Mouse (Mus musculus) embryonic facial prominence, embryonic 11.5 days (tissue): ENCODE results near the gene Eef1a2. TPM values are rescaled to one million over a fixed set of nuclear protein-coding genes. Genes with fewer than 3 reads are reported as not detected.

Experiments used
- ATAC-seq: fragments of 200-750 bp; cut with Nextera tagmentation; replicated peaks from 2 replicates; pipeline ENCODE4 v1.8.0; 2017; ENCODE audit warnings: low read depth; ENCODE audit not compliant: insufficient number of reproducible peaks, low FRiP score, low TSS enrichment
- DNase-seq: peaks from one replicate; pipeline ENCODE4 v3.0.0-alpha.2; 2015; ENCODE audit warnings: low spot score
- H3K27ac ChIP-seq: fragments of 300-500 bp; sonication (generic); replicated peaks from 2 replicates; pipeline ENCODE4 v1.5.1; 2014; ENCODE audit warnings: mild to moderate bottlenecking, low read depth, low read length, control low read depth
- H3K27me3 ChIP-seq: fragments of 300-500 bp; sonication (generic); 2 replicates; pipeline ENCODE4 v1.6.1; 2014; ENCODE audit warnings: mild to moderate bottlenecking, low read length, moderate library complexity, mixed read lengths; ENCODE audit not compliant: control insufficient read depth, insufficient read depth
- H3K36me3 ChIP-seq: fragments of 300-500 bp; sonication (generic); replicated peaks from 2 replicates; pipeline ENCODE4 v1.6.1; 2014; ENCODE audit warnings: low read depth, mild to moderate bottlenecking, low read length, moderate library complexity, mixed read lengths; ENCODE audit not compliant: control insufficient read depth, insufficient read depth
- H3K4me1 ChIP-seq: fragments of 300-500 bp; sonication (generic); 2 replicates; pipeline ENCODE4 v1.6.1; 2014; ENCODE audit warnings: low read length, mixed read lengths; ENCODE audit not compliant: control insufficient read depth, insufficient read depth
- H3K4me2 ChIP-seq: fragments of 300-500 bp; sonication (generic); 2 replicates; pipeline ENCODE4 v1.6.1; 2014; ENCODE audit warnings: low read depth, mild to moderate bottlenecking, control low read depth, low read length, moderate library complexity
- H3K4me3 ChIP-seq: fragments of 300-500 bp; sonication (generic); 2 replicates; pipeline ENCODE4 v1.5.1; 2014; ENCODE audit warnings: low read depth, low read length, control low read depth
- H3K9ac ChIP-seq: fragments of 300-500 bp; sonication (generic); replicated peaks from 2 replicates; pipeline ENCODE4 v1.6.1; 2014; ENCODE audit warnings: mild to moderate bottlenecking, control low read depth, low read length
- H3K9me3 ChIP-seq: fragments of 300-500 bp; sonication (generic); replicated peaks from 2 replicates; pipeline ENCODE4 v1.6.1; 2016; ENCODE audit warnings: mild to moderate bottlenecking, low read length, inconsistent platforms, mixed read lengths; ENCODE audit not compliant: control insufficient read depth
- WGBS: fragments of 180-500 bp; shearing (Covaris S2); extraction: QIAGEN DNeasy Blood & Tissue Kit; methylation state at CpG from one replicate; pipeline ENCODE4 v1.1.7; 2014; 5-methylcytosine and 5-hydroxymethylcytosine counted together
- polyA plus RNA-seq: library from polyadenylated mRNA; unstranded; fragments of >200 nt; fragmentation: Nextera tagmentation; extraction: Ambion mirVana; gene quantifications from 2 replicates; pipeline ENCODE4 v1.2.1, GENCODE M21; 2014

The Eef1a2 gene
- polyA plus RNA-seq, 1 experiment from 2014 or later, result 0.25 TPM

DNA sequence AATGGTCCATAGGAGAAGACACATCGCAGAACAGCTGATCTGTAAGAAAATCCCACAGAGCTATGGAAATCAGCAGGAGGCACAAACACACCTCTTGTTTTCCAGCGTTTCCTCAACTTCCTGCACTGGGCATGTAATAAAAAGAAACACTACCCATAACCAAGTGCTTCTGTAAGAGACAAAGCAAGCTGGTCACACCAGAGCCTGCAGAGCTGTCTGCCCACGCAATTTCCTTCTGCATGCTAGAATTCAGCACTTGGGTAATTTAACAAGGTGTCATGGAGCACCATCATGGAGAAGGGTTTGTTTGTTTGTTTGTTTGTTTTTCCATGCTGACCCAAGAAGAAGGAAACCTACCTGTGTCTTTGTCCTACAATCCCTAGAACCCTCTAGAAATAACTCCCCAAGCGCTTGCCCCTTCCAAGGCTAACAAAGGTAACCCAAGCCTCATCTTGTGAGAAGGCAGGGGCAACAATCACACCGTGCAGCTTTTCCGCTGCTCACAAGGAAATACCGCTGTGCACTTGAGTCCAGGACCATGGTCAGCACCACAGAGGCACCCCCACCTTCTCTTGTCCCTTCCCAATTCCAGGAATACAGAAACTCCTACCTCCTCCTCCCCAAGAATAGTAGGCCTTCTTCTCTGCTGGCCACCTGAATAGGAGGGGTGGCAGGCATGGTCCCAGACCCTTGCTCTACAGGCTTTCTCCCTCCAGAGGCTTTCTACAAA is 30.9 kb downstream of the Eef1a2 start:
- no peaks in the 10 kb centered on the region for H3K36me3 ChIP-seq
- WGBS, result 47% methylated on average over 7 of the region's 7 CpGs
- no peak overlapping the region for H3K9ac ChIP-seq
- H3K27ac ChIP-seq, result no peak overlapping the region
- ATAC-seq (no peak), DNase-seq (peak; percentile 55)
- H3K4me3 ChIP-seq, result no peak overlapping the region
- H3K9me3 ChIP-seq, result no peaks in the 10 kb centered on the region
- no peaks in the 10 kb centered on the region for H3K27me3 ChIP-seq
- H3K4me2 ChIP-seq, result no peak overlapping the region
- H3K4me1 ChIP-seq, result no peaks in the 10 kb centered on the region

DNA sequence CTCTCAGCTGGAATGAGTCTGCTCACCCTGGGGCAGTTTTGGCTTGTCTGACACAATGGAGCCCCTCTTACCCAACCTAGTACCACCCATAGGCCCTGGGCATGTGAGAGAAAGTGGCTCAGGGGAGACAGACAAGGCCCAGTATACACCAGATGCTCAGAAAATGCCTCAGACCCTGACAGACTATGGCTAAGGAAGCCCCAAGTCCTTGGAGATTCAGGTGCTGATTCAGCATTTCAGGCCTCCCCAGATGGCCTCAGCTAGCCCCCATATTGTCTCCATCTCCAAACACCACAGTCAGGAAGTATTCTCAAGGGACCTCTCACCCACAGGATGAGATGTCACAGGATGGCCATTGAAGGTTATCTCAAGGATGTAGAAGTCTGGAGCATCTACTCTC is 34.2 kb downstream of the Eef1a2 start:
- Histone ChIP-seq H3K36me3 (no peaks in the 10 kb centered on the region), H3K4me1 (no peaks in the 10 kb centered on the region), H3K4me2 (no peak overlapping the region), H3K27me3 (no peaks in the 10 kb centered on the region), H3K9ac (no peak overlapping the region), H3K9me3 (no peaks in the 10 kb centered on the region), H3K27ac (no peak overlapping the region), H3K4me3 (no peak overlapping the region)
- ATAC-seq (no peak), DNase-seq (no peak)

DNA sequence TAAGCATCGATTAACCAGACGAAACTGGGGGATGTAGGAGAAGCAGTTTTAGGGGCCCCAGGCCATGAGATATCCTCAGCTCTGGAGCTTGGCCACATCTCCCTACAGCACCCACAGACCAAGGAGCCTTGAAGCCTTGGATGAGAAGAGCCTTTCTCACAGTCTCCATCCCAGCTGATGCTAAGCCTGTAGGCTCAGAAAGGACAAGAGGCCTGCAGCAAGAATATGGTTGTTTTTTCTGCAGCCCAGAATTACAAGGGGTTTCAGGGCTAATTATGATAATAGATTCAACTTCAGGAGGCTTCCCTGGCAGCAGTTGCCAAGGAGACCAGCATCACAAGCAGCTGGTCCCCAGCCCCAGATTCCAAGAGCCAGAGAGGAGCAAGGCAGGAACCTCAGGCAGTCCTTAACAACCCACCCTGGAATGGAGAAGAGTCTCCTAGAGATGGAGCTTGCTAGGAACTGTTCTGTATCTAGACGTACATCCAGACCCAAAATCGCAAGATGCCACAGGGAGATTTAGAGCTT is 35.8 kb downstream of the Eef1a2 start:
- H3K36me3 ChIP-seq, result no peaks in the 10 kb centered on the region
- H3K27ac ChIP-seq, result no peak overlapping the region
- no peak for DNase-seq
- no peaks in the 10 kb centered on the region for H3K4me1 ChIP-seq
- H3K27me3 ChIP-seq, result no peaks in the 10 kb centered on the region
- no peak overlapping the region for H3K4me3 ChIP-seq
- no peaks in the 10 kb centered on the region for H3K9me3 ChIP-seq
- no peak for ATAC-seq
- H3K9ac ChIP-seq, result no peak overlapping the region
- H3K4me2 ChIP-seq, result no peak overlapping the region
- 77% methylated on average over 4 of the region's 4 CpGs for WGBS

DNA sequence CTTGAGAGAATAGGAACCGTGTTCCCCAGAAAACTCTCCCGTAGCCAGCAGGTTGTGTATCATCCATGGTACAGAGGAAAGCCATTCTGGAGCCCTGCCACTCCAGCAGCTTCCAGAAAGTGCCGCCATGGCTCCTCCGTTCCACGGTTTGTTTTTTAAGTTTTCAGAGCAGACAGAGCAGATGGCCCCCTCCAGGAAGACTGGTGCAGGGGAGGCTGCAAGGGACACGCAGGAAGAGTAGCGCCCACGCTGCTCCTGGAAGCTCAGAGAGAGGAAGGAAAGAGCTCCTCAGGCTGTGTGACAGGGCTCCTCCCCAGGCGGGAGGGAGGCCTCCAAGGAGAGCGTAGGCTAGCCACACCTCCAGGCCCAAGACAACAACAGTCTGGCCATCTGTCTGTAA is 36.9 kb downstream of the Eef1a2 start:
- Histone ChIP-seq H3K27ac (no peak overlapping the region), H3K4me2 (no peak overlapping the region), H3K9me3 (no peaks in the 10 kb centered on the region), H3K4me3 (no peak overlapping the region), H3K36me3 (no peaks in the 10 kb centered on the region), H3K9ac (no peak overlapping the region), H3K27me3 (no peaks in the 10 kb centered on the region), H3K4me1 (no peaks in the 10 kb centered on the region)
- ATAC-seq (no peak), DNase-seq (no peak)
- 27% methylated on average over 10 of the region's 10 CpGs for WGBS

DNA sequence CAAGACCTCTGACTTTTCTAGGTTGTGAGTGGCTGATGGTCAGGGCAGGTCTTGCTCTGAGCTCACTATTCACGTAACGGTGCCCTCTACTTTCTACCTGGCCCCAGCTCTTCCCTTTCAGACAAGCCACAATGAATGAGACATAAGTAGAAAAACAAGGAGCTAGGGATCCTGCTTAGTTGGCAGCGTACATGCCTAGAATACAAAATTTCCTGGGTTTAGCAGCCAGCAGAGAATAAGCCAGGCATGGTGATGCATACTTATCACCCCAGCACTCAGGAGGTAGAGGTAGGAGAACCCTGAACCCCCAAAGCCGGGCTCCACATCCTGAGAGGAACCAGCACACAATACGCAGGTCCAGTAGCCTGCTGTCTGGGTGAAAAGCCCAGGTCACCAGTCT is 40.4 kb downstream of the Eef1a2 start:
- H3K27ac ChIP-seq, result no peak overlapping the region
- ATAC-seq (no peak), DNase-seq (no peak)
- no peak overlapping the region for H3K4me2 ChIP-seq
- no peak overlapping the region for H3K9ac ChIP-seq
- H3K27me3 ChIP-seq, result no peaks in the 10 kb centered on the region
- H3K4me1 ChIP-seq, result no peaks in the 10 kb centered on the region
- WGBS, result 91% methylated on average over 5 of the region's 5 CpGs
- no peaks in the 10 kb centered on the region for H3K9me3 ChIP-seq
- no peak overlapping the region for H3K4me3 ChIP-seq
- no peaks in the 10 kb centered on the region for H3K36me3 ChIP-seq

DNA sequence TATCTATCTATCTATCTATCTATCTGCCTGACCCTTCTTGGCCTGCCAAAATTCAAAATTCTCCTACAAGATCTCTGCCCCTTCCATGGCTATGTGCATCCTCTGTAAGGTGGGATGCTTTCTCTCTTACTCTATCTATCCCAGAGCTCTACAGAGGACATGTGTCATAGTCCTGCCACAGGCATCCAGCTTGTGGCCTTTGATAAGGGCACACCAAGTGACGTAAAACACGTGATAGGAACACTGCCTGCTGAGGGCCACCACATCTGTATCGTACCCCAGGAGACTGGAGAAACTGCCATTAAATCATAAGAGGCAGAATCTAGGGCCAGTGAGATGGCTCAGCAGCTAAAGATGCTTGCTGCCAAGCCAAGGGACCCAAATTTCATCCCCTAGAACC is 41.4 kb downstream of the Eef1a2 start:
- Histone ChIP-seq H3K4me1 (no peaks in the 10 kb centered on the region), H3K36me3 (no peaks in the 10 kb centered on the region), H3K27ac (no peak overlapping the region), H3K4me2 (no peak overlapping the region), H3K9ac (no peak overlapping the region), H3K27me3 (no peaks in the 10 kb centered on the region), H3K9me3 (no peaks in the 10 kb centered on the region), H3K4me3 (no peak overlapping the region)
- DNase-seq, result no peak
- WGBS, result 84% methylated on average over 3 of the region's 3 CpGs
- no peak for ATAC-seq

DNA sequence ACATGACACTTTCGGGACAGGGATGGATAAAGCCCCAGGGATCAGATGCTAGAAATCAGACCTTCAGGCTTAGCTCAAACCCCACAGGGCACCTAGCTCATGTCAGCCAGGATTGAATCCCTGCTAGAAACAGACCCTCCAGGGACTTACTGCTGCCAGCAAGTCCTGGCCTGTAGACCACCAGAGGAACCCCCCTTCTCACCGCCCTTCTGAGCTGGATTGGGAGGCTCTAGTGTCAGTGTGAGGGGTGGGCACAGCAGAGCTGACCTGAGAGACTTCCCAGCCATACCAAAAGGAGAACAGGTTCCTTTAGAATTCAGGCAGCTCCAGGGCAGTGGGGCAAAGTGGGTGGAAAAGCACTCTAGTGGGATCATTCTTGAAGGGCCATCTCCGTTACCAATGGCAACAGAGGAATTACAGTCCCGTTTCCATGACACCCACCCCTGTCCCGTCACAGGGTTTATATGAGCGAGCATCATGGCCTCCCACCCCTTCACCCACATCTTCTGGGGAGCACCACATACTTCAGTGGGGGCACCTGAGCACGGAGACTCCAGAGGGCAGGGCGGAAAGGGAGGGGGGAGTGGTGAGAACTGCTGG is 43.0 kb downstream of the Eef1a2 start:
- Histone ChIP-seq H3K4me1 (no peaks in the 10 kb centered on the region), H3K4me2 (no peak overlapping the region), H3K4me3 (no peak overlapping the region), H3K27ac (no peak overlapping the region), H3K9ac (no peak overlapping the region), H3K36me3 (no peaks in the 10 kb centered on the region), H3K9me3 (no peaks in the 10 kb centered on the region), H3K27me3 (no peaks in the 10 kb centered on the region)
- DNase-seq (no peak), ATAC-seq (no peak)
- WGBS, result 75% methylated on average over 8 of the region's 8 CpGs

DNA sequence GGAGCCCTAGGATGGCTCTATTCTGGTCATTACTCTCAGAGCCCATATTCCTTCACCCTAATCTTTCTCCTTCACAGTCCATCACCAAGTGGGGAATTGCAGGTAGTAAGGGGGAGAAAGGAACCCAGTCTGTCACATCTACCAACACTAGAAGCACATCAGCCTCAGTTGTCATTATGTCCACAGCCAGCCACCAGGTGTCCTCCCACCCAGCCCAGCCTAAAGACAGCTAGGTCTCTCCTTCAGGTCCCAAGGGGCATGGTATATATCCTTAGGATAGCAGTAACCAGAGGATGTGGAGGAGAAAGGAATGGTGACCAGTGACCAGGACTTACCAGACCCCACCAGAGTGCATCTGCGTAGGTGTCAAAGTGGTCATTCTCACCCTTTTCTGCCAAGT is 45.1 kb downstream of the Eef1a2 start:
- Histone ChIP-seq H3K9ac (no peak overlapping the region), H3K27ac (no peak overlapping the region), H3K27me3 (no peaks in the 10 kb centered on the region), H3K4me2 (no peak overlapping the region), H3K4me3 (no peak overlapping the region), H3K4me1 (no peaks in the 10 kb centered on the region), H3K36me3 (no peaks in the 10 kb centered on the region), H3K9me3 (no peaks in the 10 kb centered on the region)
- no peak for ATAC-seq
- 91% methylated on average over 1 of the region's 1 CpGs for WGBS
- no peak for DNase-seq
